Mouse (Mus musculus): ENCODE data around the gene Rai14. TPM values are rescaled to one million over a fixed set of nuclear protein-coding genes. Genes with fewer than 3 reads are reported as not detected.

The Rai14 gene
- polyA plus RNA-seq, 1 experiment: 1.3 TPM

GRCm38 (mm10) chr15:10645101-10645500, 69.3 kb downstream of the Rai14 start:
- no peak for DNase-seq
- H3K36me3 ChIP-seq (ENCODE audit: control insufficient read depth, insufficient read depth, low read length): no peaks in the 10 kb centered on the region
- no peaks in the 10 kb centered on the region for H3K4me1 ChIP-seq (replicated peaks; ENCODE audit: control insufficient read depth, insufficient read depth, low read length)
- TF ChIP-seq POLR2A (IDR thresholded peaks at IDR 0.05; ENCODE audit: control insufficient read depth, extremely low read depth, insufficient read depth, low read length, poor library complexity) (no peak), CTCF (IDR thresholded peaks at IDR 0.05; ENCODE audit: borderline replicate concordance, control insufficient read depth, extremely low read depth, insufficient read depth, low read length, poor library complexity) (no peak)
- 91% methylated on average over 8 of the region's 8 CpGs for WGBS
- no peaks in the 10 kb centered on the region for H3K27me3 ChIP-seq (ENCODE audit: control insufficient read depth, insufficient read depth, low read length)
- H3K27ac ChIP-seq (ENCODE audit: control insufficient read depth, insufficient read depth, low read length): no peak overlapping the region
- no peak overlapping the region for H3K4me3 ChIP-seq (ENCODE audit: control insufficient read depth, insufficient read depth, low read length)

GRCm38 (mm10) chr15:10643819-10644218, 70.6 kb downstream of the Rai14 start:
- no peak for TF ChIP-seq POLR2A (IDR thresholded peaks at IDR 0.05; ENCODE audit: control insufficient read depth, extremely low read depth, insufficient read depth, low read length, poor library complexity)
- no peak for TF ChIP-seq CTCF (IDR thresholded peaks at IDR 0.05; ENCODE audit: borderline replicate concordance, control insufficient read depth, extremely low read depth, insufficient read depth, low read length, poor library complexity)
- H3K4me1 ChIP-seq (replicated peaks; ENCODE audit: control insufficient read depth, insufficient read depth, low read length): no peaks in the 10 kb centered on the region
- 94% methylated on average over 3 of the region's 3 CpGs for WGBS
- DNase-seq: no peak
- no peaks in the 10 kb centered on the region for H3K36me3 ChIP-seq (ENCODE audit: control insufficient read depth, insufficient read depth, low read length)
- no peak overlapping the region for H3K4me3 ChIP-seq (ENCODE audit: control insufficient read depth, insufficient read depth, low read length)
- H3K27ac ChIP-seq (ENCODE audit: control insufficient read depth, insufficient read depth, low read length): no peak overlapping the region
- no peaks in the 10 kb centered on the region for H3K27me3 ChIP-seq (ENCODE audit: control insufficient read depth, insufficient read depth, low read length)

GRCm38 (mm10) chr15:10643224-10643623, 71.2 kb downstream of the Rai14 start:
- Histone ChIP-seq H3K36me3 (ENCODE audit: control insufficient read depth, insufficient read depth, low read length) (no peaks in the 10 kb centered on the region), H3K27me3 (ENCODE audit: control insufficient read depth, insufficient read depth, low read length) (no peaks in the 10 kb centered on the region), H3K4me3 (ENCODE audit: control insufficient read depth, insufficient read depth, low read length) (no peak overlapping the region), H3K4me1 (replicated peaks; ENCODE audit: control insufficient read depth, insufficient read depth, low read length) (no peaks in the 10 kb centered on the region), H3K27ac (ENCODE audit: control insufficient read depth, insufficient read depth, low read length) (no peak overlapping the region)
- no peak for DNase-seq
- no peak for TF ChIP-seq POLR2A (IDR thresholded peaks at IDR 0.05; ENCODE audit: control insufficient read depth, extremely low read depth, insufficient read depth, low read length, poor library complexity)
- no peak for TF ChIP-seq CTCF (IDR thresholded peaks at IDR 0.05; ENCODE audit: borderline replicate concordance, control insufficient read depth, extremely low read depth, insufficient read depth, low read length, poor library complexity)
- WGBS: 89% methylated on average over 4 of the region's 4 CpGs

- DNase-seq: no peak
- 93% methylated on average over 5 of the region's 5 CpGs for WGBS
- TF ChIP-seq POLR2A (IDR thresholded peaks at IDR 0.05; ENCODE audit: control insufficient read depth, extremely low read depth, insufficient read depth, low read length, poor library complexity) (no peak), CTCF (IDR thresholded peaks at IDR 0.05; ENCODE audit: borderline replicate concordance, control insufficient read depth, extremely low read depth, insufficient read depth, low read length, poor library complexity) (no peak)
- Histone ChIP-seq H3K27me3 (ENCODE audit: control insufficient read depth, insufficient read depth, low read length) (no peaks in the 10 kb centered on the region), H3K36me3 (ENCODE audit: control insufficient read depth, insufficient read depth, low read length) (no peaks in the 10 kb centered on the region), H3K27ac (ENCODE audit: control insufficient read depth, insufficient read depth, low read length) (no peak overlapping the region), H3K4me1 (replicated peaks; ENCODE audit: control insufficient read depth, insufficient read depth, low read length) (no peaks in the 10 kb centered on the region), H3K4me3 (ENCODE audit: control insufficient read depth, insufficient read depth, low read length) (no peak overlapping the region)
These were observed 72.0 kb downstream of the Rai14 start for GRCm38 (mm10) chr15:10642419-10642818.

- no peaks in the 10 kb centered on the region for H3K27me3 ChIP-seq (ENCODE audit: control insufficient read depth, insufficient read depth, low read length)
- no peaks in the 10 kb centered on the region for H3K36me3 ChIP-seq (ENCODE audit: control insufficient read depth, insufficient read depth, low read length)
- no peak for TF ChIP-seq POLR2A (IDR thresholded peaks at IDR 0.05; ENCODE audit: control insufficient read depth, extremely low read depth, insufficient read depth, low read length, poor library complexity)
- TF ChIP-seq CTCF (IDR thresholded peaks at IDR 0.05; ENCODE audit: borderline replicate concordance, control insufficient read depth, extremely low read depth, insufficient read depth, low read length, poor library complexity): no peak
- H3K4me3 ChIP-seq (ENCODE audit: control insufficient read depth, insufficient read depth, low read length): no peak overlapping the region
- 95% methylated on average over 3 of the region's 3 CpGs for WGBS
- DNase-seq: no peak
- no peak overlapping the region for H3K27ac ChIP-seq (ENCODE audit: control insufficient read depth, insufficient read depth, low read length)
- H3K4me1 ChIP-seq (replicated peaks; ENCODE audit: control insufficient read depth, insufficient read depth, low read length): no peaks in the 10 kb centered on the region
These were observed 73.7 kb downstream of the Rai14 start for GRCm38 (mm10) chr15:10640721-10641120.

GRCm38 (mm10) chr15:10637251-10637793, 77.1 kb downstream of the Rai14 start:
- 95% methylated on average over 6 of the region's 6 CpGs for whole genome bisulfite sequencing
- H3K4me1 ChIP-seq (replicated peaks; ENCODE audit: control insufficient read depth, insufficient read depth, low read length): no peaks in the 10 kb centered on the region
- H3K36me3 ChIP-seq (ENCODE audit: control insufficient read depth, insufficient read depth, low read length): no peaks in the 10 kb centered on the region
- TF ChIP-seq POLR2A (IDR thresholded peaks at IDR 0.05; ENCODE audit: control insufficient read depth, extremely low read depth, insufficient read depth, low read length, poor library complexity) (no peak), CTCF (IDR thresholded peaks at IDR 0.05; ENCODE audit: borderline replicate concordance, control insufficient read depth, extremely low read depth, insufficient read depth, low read length, poor library complexity) (no peak)
- H3K4me3 ChIP-seq (ENCODE audit: control insufficient read depth, insufficient read depth, low read length): no peak overlapping the region
- DNase-seq: no peak
- H3K27ac ChIP-seq (ENCODE audit: control insufficient read depth, insufficient read depth, low read length): no peak overlapping the region
- H3K27me3 ChIP-seq (ENCODE audit: control insufficient read depth, insufficient read depth, low read length): no peaks in the 10 kb centered on the region

- no peak for DNase-seq
- no peak for TF ChIP-seq CTCF (IDR thresholded peaks at IDR 0.05; ENCODE audit: borderline replicate concordance, control insufficient read depth, extremely low read depth, insufficient read depth, low read length, poor library complexity)
- TF ChIP-seq POLR2A (IDR thresholded peaks at IDR 0.05; ENCODE audit: control insufficient read depth, extremely low read depth, insufficient read depth, low read length, poor library complexity): no peak
- Histone ChIP-seq H3K4me3 (ENCODE audit: control insufficient read depth, insufficient read depth, low read length) (no peak overlapping the region), H3K4me1 (replicated peaks; ENCODE audit: control insufficient read depth, insufficient read depth, low read length) (no peaks in the 10 kb centered on the region), H3K27ac (ENCODE audit: control insufficient read depth, insufficient read depth, low read length) (no peak overlapping the region), H3K36me3 (ENCODE audit: control insufficient read depth, insufficient read depth, low read length) (no peaks in the 10 kb centered on the region), H3K27me3 (ENCODE audit: control insufficient read depth, insufficient read depth, low read length) (no peaks in the 10 kb centered on the region)
- WGBS: 88% methylated on average over 3 of the region's 3 CpGs
These were observed 77.6 kb downstream of the Rai14 start for GRCm38 (mm10) chr15:10636844-10637243.

Data from thymus, adult 2 months (tissue).